Mouse (Mus musculus): ENCODE measurements around the gene Dst.

Gene Dst

DNA sequence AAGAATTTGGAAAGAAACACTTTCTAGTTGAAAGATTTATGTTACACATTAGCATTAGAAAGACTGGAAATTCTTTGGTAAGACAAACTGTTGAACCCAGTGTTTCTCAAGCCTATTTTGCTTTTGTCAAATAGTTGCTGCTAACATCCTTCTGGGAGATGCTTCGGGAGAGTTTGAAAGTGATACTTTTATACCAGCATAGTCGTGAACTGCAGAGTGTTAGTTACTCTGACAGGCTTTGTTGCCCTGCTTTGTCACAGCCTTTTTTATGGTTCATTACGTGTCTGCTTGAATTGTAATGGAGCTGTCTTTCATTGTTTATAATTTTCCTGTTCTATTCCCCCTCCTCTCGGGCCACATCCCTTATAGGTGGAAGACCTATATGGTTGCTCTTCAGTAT, 192.4 kb downstream of the Dst start:
- DNase-seq (ENCODE audit: low spot score in 2 of 2) = no peak

DNA sequence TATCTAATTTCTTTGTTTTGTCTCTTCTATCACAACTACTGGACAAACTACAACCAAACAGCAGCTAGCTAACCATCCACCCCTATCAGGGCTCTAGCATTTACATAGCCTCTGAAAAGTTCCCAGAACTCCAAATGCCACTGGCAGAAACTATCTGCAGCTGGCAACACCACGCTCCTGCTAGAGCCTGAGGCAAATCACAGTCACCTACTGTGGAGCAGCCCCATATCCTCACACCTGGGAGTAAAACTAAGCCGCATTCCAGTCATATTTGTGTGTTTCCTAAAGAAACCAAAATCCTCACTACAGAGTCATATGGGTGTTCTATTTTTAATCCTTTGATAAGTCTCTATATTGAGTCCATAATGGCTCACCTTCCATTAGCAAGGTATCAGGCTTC, 194.6 kb downstream of the Dst start:
- DNase-seq (ENCODE audit: low spot score in 2 of 2) = peak in 1 of 2 experiments; percentile 10

DNA sequence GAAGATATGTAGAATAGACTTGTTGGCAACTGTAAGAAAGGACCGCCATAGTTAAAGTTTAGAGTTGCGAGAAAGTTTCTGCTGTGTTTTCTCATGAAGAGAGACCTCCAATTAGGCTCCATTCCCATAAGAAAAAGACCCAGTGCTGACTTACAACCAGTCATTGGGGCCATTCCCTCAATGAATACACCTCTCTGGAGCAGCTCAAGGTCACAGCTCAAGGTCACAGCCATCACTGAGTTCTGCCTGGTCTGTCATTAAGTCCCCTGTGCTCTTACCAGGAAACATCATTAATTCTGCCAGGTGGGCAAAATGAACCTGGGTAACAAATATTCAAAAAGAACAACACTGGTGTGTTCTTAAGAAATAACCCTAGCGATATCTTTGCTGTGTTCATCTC, 195.2 kb downstream of the Dst start:
- peak in 1 of 2 experiments; percentile 20 for DNase-seq (ENCODE audit: low spot score in 2 of 2)

DNA sequence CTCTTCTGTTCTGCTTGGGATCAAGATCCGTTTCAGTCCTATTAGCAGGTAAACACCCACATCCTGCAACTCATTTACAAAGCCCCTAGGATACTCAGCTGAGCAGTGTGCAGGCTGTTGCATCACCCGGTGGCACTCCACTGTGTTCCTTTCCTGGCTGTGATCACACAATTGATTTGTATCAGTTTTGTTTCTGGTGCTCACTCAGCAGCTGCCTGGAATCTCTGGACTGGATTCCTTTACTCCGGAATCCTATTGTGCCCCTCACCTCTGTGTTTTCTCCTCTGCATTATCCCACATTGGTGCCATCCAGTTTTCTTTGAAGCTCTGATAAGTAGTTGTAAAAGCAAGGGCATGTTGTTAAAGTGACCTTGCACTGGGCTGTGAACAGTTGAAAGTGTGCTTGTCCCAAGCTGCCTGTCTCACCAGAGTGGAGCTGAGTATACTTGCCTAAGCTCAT, 195.7 kb downstream of the Dst start:
- DNase-seq (ENCODE audit: low spot score in 2 of 2) = peak in 1 of 2 experiments; percentile 17

DNA sequence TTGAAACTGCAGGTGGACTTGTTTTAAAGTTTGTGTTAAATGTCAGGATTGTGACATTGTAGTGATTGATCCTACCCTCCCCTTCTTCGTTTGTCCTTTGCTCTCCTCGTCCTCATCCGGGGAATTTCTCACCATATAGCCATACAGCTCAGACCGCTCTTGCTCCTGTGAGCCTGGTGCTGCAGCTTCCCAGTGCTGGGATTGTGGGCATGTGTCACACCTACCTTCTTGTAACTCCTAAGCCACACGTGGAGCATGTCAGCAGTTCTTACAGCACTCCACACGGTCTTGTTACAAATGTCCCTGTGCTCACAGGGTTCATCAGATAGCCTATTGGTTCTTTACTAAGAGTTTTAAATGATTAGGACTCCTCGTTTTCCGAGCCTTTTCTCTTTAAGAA, 196.8 kb downstream of the Dst start:
- peak in 1 of 2 experiments; percentile 16 for DNase-seq (ENCODE audit: low spot score in 2 of 2)

DNA sequence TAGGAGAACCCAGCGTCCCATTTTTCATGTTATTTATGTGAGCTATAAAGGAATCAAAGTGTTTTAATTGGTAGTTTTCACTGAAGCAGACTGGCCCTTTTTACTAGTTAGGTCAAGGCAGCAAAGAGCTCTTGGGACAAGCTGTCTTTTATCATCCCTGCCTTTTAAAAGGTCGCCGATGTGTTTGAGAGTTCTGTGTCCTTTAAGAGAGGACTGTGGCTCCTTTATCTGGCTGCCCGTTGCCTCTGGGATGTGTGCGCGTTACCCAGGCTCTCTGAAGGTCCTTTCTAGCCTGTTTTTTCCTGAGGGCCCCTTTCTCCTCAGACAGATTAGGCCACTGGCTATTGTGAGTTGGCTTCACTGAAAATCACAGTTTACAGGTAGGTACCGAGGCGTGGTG, 198.6 kb downstream of the Dst start:
- DNase-seq (ENCODE audit: low spot score in 2 of 2) = peak in 1 of 2 experiments; percentile 22

DNA sequence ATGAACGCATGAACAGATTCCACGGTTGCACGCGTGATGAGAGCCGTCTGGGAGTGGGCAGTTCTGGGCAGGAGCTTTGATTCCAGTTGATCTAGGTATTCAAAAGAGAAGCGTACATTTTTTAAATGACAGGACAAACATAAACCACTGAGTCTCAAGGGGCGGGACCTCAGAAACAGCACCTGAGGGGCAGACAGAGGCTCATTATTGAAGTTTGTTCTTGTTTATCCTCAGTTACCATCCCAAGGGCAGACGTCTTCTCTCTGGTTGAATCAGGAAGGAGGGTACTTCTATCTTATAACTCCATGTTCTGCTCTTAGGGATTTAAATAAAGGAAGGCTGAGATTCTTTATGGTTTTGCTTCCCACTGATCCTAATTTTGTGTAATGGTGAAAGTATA, 199.1 kb downstream of the Dst start:
- no peak for DNase-seq (ENCODE audit: low spot score in 2 of 2)

DNA sequence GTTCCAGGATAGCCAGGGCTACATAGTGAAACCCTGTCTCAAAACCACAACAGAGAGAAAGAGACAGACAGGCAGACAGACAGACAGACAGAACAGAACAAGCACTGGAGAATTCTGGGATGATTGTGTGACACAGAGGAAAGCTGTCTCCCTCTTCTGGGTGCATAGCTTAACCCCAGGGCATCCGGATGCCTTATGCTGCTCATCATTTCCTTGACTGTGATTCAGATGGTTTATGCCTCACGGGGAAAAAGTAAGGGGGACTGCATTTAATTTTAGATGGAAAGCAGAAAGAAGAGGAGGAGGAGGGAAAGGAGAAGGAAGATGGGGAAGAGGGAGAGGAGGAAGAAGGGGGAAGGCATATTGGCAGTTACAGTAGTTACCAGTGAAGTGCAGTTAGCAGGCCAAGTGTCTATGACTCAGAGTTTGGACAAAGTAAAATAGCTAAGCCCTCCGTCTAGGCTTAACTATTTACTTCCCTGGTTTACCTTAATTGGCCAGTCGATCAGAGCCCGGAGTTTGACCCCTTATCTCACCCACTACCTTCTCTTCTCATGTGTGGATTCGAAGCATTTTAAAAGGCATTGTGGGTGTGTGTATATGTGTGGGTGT, 201.7 kb downstream of the Dst start:
- DNase-seq (ENCODE audit: low spot score in 2 of 2) = no peak

DNA sequence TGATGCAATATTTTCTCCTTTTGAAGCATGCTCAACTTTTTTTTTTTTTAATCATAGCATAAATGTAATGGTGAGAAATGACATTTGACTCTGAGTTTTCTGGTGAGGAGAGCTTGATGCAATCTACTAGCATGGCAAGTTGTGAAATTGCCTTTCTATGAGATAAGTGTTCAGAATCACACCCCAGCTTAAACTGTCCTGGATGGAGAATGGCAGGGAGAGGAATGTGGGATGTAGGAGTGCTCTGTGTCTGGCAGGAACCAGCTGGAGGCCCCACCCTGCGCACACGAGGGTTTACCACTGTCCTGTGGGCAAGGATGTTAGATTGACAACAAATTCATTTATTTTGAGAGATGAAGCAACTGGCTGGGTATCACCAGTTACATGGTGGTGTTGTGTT, 202.8 kb downstream of the Dst start:
- DNase-seq (ENCODE audit: low spot score in 2 of 2) = no peak

DNA sequence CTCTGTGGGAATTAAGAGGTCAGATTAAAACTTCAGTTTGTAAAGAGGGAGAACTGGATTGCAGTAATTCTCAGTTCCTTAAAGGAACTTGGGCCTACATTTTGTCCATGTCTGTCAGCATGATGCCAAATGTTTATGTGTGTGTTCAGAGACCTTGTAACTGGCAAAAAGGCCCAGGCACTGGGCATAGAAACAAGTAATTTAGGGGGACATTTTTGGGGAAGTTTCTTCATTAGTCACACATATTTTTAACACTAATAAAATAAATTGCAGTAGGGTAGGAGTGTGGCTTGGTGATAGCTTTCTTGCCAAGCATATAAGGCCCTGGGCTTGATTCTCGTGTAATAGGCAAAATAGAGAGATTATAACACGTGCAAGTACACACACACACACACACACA, 203.9 kb downstream of the Dst start:
- no peak for DNase-seq (ENCODE audit: low spot score in 2 of 2)

DNA sequence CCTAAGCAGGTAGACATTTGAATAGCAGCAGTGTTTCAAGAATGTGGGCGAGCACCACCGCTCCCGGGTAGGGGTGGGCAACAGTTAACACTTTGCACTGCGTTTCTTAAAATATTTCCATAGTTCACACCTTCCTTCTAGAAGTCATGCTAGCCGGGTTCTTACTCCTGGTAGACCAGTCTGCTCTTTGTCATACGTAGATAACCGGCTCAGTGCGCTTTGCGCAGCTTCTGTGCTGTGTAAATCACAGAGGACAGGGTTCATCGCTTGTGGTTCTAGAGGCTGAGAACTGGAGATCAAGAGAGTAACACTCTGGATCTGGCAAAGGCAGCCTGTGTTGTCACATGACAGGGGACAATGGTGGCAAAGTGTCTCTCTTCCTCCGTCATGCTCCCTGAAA, 208.4 kb downstream of the Dst start:
- no peak for DNase-seq (ENCODE audit: low spot score in 2 of 2)

DNA sequence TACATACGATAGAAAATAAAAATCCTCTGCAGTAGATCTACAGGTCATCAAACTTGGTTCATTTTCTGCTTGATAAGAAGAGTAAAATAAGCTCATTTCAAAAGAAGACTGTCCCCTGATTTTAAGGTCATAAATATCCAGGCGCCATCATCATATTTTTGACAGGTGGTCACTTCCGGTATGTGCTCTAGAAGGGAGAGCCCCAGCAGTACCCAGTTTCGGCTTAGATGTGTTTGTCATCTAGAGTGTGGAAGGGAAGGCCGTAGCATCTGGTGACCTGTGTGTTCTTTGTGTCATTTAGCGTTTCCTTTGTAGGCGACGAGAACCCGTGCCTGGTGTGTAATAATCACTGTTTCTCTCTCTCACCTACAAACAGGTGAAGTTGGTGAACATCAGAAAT, 209.0 kb downstream of the Dst start:
- no peak for DNase-seq (ENCODE audit: low spot score in 2 of 2)

DNA sequence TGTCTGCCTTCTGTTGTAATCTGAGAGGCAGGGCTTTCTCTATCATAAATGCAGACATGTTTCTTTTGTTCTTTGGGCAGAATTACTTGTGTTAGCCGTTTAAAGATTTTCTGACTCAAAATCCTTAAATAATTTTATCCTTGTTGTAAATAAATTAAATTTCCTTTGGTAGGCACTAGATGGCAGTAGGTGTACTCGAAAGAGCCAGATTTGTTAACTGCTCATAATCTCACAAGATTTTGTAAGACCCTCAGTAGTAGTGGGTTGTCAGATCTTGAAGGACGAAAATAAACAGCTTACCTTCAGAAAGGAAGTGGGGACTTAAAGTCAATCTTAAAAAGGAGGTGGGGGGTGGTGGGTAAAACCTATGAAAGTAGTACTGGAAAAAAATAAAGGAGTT, 209.7 kb downstream of the Dst start:
- no peak for DNase-seq (ENCODE audit: low spot score in 2 of 2)

DNA sequence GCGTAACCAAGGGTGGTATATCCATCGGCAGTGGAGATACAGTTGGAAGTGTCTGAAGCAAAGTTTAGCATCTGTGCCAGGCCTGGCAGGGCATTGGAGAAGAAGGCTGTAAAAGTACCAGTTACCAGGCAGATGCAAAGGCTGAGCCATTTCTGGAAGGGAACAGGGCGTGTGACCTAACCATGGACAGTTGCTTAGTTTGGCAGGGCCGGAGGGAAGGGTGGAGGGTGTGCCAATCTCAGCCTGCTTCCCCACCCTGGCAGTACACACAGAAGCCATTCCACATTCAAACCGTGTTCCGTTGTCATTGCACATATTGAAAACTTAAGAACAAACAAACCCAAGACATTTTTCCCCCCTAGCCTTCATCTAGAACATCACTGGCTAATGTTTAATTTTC, 212.0 kb downstream of the Dst start:
- no peak for DNase-seq (ENCODE audit: low spot score in 2 of 2)

DNA sequence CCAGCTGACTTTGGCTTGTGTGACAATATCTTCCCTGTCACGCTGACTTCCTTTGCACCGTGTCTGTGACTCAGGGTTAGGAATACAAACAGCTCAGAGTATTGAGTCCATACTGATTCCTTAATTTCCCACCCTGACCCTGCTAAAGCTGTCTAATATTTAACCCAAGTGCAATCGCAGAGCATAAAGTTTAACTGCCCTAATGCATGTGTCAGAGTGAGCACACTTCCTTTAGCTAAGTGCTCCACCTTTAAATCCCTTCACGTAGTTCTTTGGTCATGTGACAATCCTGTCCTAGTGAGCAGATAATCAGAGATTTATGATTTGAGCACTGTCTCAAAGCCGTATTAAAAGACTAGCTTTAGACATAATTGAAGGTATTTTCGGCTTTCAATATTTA, 212.6 kb downstream of the Dst start:
- DNase-seq (ENCODE audit: low spot score in 2 of 2) = no peak

DNA sequence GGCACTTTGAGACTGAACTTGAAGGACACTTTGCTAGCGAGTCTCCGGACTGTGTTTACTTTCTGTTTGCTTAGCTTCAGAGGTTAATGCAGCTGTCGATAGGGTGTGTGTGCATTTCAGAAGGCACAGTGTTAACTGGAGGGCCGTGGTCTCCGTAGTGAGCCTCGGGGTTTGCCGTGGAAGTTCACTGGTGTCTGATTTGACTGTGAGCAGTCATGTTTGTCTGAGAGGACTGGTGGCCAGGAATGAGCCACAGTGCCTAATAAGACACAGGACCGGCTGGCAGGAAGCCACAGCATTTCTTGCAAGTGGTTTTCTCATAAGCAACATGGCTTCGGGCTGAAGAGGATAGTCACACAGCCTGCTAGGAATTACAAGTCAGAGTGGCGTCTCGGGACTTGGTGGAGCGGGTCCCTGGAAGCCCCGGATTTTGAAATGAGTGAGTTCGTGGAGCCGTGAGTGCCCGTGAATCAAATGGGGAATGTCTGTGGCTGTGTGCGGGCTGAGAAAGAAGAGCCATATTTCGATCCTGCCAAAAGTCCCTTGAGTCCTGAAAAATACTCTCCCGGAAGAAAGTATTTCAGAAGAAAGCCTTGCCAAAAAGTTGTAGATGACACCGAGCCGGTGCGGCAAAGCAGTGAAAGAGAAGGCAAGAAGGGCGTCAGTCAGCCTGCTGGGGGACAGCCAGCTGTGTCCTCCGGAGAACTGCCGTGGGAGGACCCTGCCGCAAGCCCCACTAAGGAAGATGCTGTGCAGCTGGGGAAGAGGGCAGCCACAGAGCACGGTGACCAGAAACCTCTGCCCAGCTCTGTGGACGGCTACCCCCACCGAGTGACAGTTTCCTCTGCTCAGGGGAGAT, 213.4 kb downstream of the Dst start:
- peak; percentile 66 to 67 for DNase-seq (ENCODE audit: low spot score in 2 of 2)

DNA sequence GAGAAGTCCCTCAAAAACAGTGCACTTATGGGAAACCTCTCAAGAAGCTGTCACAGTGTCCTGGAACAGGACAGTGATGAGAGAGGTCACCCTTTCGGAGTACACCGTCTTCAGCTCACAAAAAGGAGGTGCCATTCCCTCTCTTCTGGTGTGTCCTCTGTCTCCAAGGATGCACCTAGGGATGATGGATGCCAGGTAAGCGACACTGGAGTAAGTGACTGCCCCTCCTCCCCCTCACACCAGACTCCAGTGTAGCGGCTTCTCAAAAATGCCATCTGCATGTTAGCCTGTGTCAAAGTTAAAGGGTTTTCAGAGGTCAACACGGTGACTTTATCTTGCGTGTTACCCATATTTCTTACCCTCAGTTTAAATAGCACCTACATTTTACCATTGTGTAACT, 214.2 kb downstream of the Dst start:
- DNase-seq (ENCODE audit: low spot score in 2 of 2) = no peak

DNA sequence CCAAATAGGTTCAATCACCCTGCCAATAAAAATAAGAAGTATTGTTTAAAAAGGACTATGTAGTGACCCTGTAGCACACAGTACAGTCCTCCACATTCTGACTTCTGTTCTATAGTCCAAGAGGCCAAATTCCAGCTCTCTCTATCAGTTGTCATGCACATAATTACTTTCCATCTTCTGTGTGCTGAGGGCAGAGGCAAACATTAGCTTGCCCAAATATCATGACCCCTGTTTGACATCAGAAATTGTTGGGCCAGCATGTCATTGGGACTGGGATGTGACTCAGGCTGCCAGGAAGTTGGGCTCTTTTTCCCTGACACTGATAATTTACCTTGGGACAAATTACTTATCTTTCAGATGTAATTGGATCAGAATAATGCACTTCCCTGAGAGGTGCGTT, 214.9 kb downstream of the Dst start:
- no peak for DNase-seq (ENCODE audit: low spot score in 2 of 2)

DNA sequence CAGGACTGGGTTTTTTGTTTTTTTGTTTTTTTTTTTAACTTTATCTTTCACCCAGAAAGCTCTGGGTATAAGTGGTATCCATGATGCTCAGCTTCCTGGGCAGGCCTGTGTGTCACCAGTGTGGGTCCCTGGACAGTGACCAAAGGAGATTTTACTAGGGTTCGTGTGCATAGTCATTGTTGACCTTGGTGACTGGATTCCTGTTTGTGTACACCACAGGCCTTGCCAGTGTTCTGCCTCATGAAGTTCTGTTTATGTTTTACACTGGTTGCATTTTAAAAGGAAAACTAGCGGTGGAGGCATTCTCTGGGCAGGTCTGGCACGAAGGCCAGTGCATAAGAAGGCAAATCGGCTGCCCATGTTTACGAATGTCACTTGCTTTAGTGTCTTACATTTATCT, 215.3 kb downstream of the Dst start:
- no peak for DNase-seq (ENCODE audit: low spot score in 2 of 2)

DNA sequence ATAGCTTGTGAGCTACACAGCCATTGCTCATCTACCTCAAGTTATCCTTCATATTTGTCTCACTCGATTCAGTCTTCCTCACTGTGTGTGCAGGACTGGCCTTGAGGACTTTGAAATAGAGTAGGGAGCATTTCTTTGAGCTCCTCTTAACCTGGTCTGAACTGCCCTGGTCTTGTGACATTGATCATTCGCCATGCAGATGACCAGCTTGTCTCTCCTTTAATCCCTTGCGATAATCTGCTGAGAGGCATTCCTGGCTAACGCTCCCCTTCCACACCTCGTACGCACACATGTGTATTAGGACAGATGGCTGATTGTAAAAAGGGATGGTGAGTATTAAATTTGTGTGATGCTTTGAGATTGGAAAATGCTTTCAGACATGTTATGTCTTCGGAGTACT, 216.4 kb downstream of the Dst start:
- no peak for DNase-seq (ENCODE audit: low spot score in 2 of 2)

DNA sequence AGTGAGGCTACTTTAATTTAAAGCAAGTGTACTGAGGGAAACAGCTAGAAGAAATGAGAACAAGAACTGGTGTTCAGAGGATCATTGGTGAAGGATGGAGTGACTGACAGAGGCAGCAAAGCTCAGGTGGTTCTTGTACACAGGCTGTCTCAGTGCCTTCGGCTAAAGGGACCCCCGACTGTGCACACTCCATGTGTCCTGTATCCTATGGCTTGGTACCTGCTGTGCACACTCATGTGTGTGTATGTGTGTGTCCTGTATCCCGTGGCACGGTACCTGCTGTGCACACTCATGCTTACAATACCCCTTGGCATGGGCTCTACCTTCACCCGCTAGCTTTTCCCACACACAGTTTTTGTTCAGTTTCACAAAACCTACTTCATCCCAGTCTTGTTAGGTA, 217.1 kb downstream of the Dst start:
- no peak for DNase-seq (ENCODE audit: low spot score in 2 of 2)

DNA sequence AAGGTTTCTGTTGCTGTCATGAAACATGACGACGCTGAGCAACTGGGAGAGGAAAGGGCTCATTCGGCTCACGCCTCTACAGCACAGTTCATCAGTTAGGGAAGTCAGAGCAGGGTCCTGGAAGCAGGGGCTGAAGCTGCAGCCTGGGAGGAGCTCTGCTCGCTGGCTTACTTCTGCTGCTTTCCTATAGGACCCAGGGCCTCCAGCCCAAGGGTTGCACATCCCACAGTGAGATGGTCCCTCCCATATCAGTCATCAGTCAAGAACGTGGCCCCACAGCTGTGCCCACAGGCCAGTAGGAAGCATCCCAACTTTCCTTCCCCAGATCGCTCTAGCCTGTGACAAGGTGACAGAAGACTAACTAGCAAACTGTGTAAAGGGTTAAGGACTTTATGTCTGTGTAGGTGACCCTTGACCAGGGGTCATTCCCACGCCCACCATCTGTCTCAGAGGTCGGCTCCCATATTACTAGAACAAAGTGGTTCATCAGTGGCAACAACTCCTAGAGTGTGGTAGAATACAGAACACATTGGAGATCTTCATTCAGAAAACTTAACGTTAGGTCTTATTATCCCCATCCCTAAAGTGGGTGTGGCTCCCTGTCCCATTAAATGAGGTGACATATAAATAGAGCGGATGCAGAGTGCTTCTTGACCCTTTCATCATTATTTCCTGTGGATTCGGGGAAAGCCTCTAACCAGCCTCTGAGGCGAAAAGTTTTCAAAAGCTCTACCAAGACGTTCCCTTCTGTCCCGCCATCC, 219.9 kb downstream of the Dst start:
- DNase-seq (ENCODE audit: low spot score in 2 of 2) = no peak

DNA sequence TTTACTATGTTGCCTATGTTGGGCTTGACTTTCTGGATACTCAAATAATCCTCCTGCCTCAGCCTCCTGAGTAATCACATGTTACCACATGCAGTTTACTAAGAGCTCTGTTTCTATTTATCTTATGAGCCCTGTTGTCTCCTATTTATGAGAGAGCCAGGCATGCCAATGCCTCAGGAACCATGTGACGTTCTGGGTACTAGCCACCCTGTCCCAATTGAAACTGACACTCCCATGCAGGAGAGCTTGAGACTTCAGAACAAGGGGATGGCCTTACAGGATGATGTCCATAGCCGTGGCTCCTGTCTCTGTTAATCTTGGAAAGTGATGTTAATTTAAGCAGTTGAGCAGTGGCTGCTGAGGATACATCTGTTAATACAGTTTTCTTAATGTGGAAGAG, 220.8 kb downstream of the Dst start:
- no peak for DNase-seq (ENCODE audit: low spot score in 2 of 2)
